Mouse (Mus musculus): Measurements from ENCODE around the gene Olfr159. TPM values are rescaled to one million over a fixed set of nuclear protein-coding genes. Genes with fewer than 3 reads are reported as not detected.

Olfr159 gene
- polyA plus RNA-seq, 1 experiment from 2014 or later = not detected

GRCm38 (mm10) chr4:43727718-43728575, 42.9 kb downstream of the Olfr159 start:
- ATAC-seq = peak; percentile 6; the same call in 1 of the 2 replicates
- WGBS = 65% methylated on average over 7 of the region's 7 CpGs
- no peak for TF ChIP-seq CTCF (IDR thresholded peaks at IDR 0.05; ENCODE audit: low read depth)
- Histone ChIP-seq H3K27me3 (replicated peaks; ENCODE audit: control insufficient read depth, insufficient read depth, low read length) (no peaks in the 10 kb centered on the region), H3K4me1 (replicated peaks; ENCODE audit: control insufficient read depth, insufficient read depth, low read length) (peaks cover 9% of the 10 kb centered on the region; the same call in 1 of the 2 replicates), H3K4me3 (ENCODE audit: low read depth, low read length) (no peak overlapping the region), H3K36me3 (ENCODE audit: control insufficient read depth, insufficient read depth) (no peaks in the 10 kb centered on the region), H3K4me2 (replicated peaks; ENCODE audit: low read depth) (no peak overlapping the region), H3K9ac (ENCODE audit: low read depth, low read length) (no peak overlapping the region), H3K9me3 (ENCODE audit: control insufficient read depth) (no peaks in the 10 kb centered on the region), H3K27ac (ENCODE audit: low read depth, low read length) (peak overlapping the region; percentile 75)

GRCm38 (mm10) chr4:43726995-43727394, 43.8 kb downstream of the Olfr159 start, which contains the start of gene Hrct1:
Hrct1 (plus strand) TSS chr4:43727188.
- no peaks in the 10 kb centered on the region for H3K27me3 ChIP-seq (replicated peaks; ENCODE audit: control insufficient read depth, insufficient read depth, low read length)
- no peak for ATAC-seq
- no peak for TF ChIP-seq CTCF (IDR thresholded peaks at IDR 0.05; ENCODE audit: low read depth)
- 26% methylated on average over 3 of the region's 3 CpGs for WGBS
- no peaks in the 10 kb centered on the region for H3K9me3 ChIP-seq (ENCODE audit: control insufficient read depth)
- peak within 1 kb of the TSS; percentile 75 for H3K27ac ChIP-seq (ENCODE audit: low read depth, low read length)
- peaks cover 9% of the 10 kb centered on the region; the same call in 1 of the 2 replicates for H3K4me1 ChIP-seq (replicated peaks; ENCODE audit: control insufficient read depth, insufficient read depth, low read length)
- no peak within 1 kb of the TSS for H3K4me2 ChIP-seq (replicated peaks; ENCODE audit: low read depth)
- no peak within 1 kb of the TSS for H3K4me3 ChIP-seq (ENCODE audit: low read depth, low read length)
- peak within 1 kb of the TSS; percentile 2; the same call in 1 of the 2 replicates for H3K9ac ChIP-seq (ENCODE audit: low read depth, low read length)
- no peaks in the 10 kb centered on the region for H3K36me3 ChIP-seq (ENCODE audit: control insufficient read depth, insufficient read depth)

GRCm38 (mm10) chr4:43726228-43726993, 44.4 kb downstream of the Olfr159 start:
- ATAC-seq = no peak
- Histone ChIP-seq H3K27ac (ENCODE audit: low read depth, low read length) (no peak overlapping the region), H3K4me2 (replicated peaks; ENCODE audit: low read depth) (no peak overlapping the region), H3K36me3 (ENCODE audit: control insufficient read depth, insufficient read depth) (no peaks in the 10 kb centered on the region), H3K4me3 (ENCODE audit: low read depth, low read length) (no peak overlapping the region), H3K27me3 (replicated peaks; ENCODE audit: control insufficient read depth, insufficient read depth, low read length) (no peaks in the 10 kb centered on the region), H3K9me3 (ENCODE audit: control insufficient read depth) (no peaks in the 10 kb centered on the region), H3K9ac (ENCODE audit: low read depth, low read length) (peak overlapping the region; percentile 2; the same call in 1 of the 2 replicates), H3K4me1 (replicated peaks; ENCODE audit: control insufficient read depth, insufficient read depth, low read length) (peaks cover 9% of the 10 kb centered on the region; the same call in 1 of the 2 replicates)
- TF ChIP-seq CTCF (IDR thresholded peaks at IDR 0.05; ENCODE audit: low read depth) = no peak
- WGBS = 49% methylated on average over 12 of the region's 12 CpGs

GRCm38 (mm10) chr4:43724764-43725163, 46.0 kb downstream of the Olfr159 start:
- WGBS = 23% methylated on average over 1 of the region's 1 CpGs

GRCm38 (mm10) chr4:43722191-43722590, 48.6 kb downstream of the Olfr159 start:
- Histone ChIP-seq H3K9me3 (ENCODE audit: control insufficient read depth) (no peaks in the 10 kb centered on the region), H3K9ac (ENCODE audit: low read depth, low read length) (no peak overlapping the region), H3K27me3 (replicated peaks; ENCODE audit: control insufficient read depth, insufficient read depth, low read length) (no peaks in the 10 kb centered on the region), H3K4me2 (replicated peaks; ENCODE audit: low read depth) (no peak overlapping the region), H3K36me3 (ENCODE audit: control insufficient read depth, insufficient read depth) (no peaks in the 10 kb centered on the region), H3K4me1 (replicated peaks; ENCODE audit: control insufficient read depth, insufficient read depth, low read length) (0 out of 2 replicates have a peak, but pooled peaks cover 4% of the 10 kb centered on the region), H3K4me3 (ENCODE audit: low read depth, low read length) (no peak overlapping the region), H3K27ac (ENCODE audit: low read depth, low read length) (no peak overlapping the region)
- whole genome bisulfite sequencing = 85% methylated on average over 4 of the region's 4 CpGs
- ATAC-seq = no peak
- TF ChIP-seq CTCF (IDR thresholded peaks at IDR 0.05; ENCODE audit: low read depth) = no peak

More at GRCm38 (mm10) chr4:43724764-43725163, 46.0 kb downstream of the Olfr159 start:
- H3K4me3 ChIP-seq (ENCODE audit: low read depth, low read length) = no peak overlapping the region
- no peaks in the 10 kb centered on the region for H3K27me3 ChIP-seq (replicated peaks; ENCODE audit: control insufficient read depth, insufficient read depth, low read length)
- no peak for ATAC-seq
- TF ChIP-seq CTCF (IDR thresholded peaks at IDR 0.05; ENCODE audit: low read depth) = peak; percentile 88
- no peaks in the 10 kb centered on the region for H3K9me3 ChIP-seq (ENCODE audit: control insufficient read depth)
- H3K36me3 ChIP-seq (ENCODE audit: control insufficient read depth, insufficient read depth) = no peaks in the 10 kb centered on the region
- no peak overlapping the region for H3K27ac ChIP-seq (ENCODE audit: low read depth, low read length)
- no peak overlapping the region for H3K4me2 ChIP-seq (replicated peaks; ENCODE audit: low read depth)
- H3K4me1 ChIP-seq (replicated peaks; ENCODE audit: control insufficient read depth, insufficient read depth, low read length) = peaks cover 9% of the 10 kb centered on the region; the same call in 1 of the 2 replicates
- no peak overlapping the region for H3K9ac ChIP-seq (ENCODE audit: low read depth, low read length)

Data from intestine, postnatal 0 days (tissue).